Mouse (Mus musculus): ENCODE data around the gene Akap8l.

Akap8l gene

DNA sequence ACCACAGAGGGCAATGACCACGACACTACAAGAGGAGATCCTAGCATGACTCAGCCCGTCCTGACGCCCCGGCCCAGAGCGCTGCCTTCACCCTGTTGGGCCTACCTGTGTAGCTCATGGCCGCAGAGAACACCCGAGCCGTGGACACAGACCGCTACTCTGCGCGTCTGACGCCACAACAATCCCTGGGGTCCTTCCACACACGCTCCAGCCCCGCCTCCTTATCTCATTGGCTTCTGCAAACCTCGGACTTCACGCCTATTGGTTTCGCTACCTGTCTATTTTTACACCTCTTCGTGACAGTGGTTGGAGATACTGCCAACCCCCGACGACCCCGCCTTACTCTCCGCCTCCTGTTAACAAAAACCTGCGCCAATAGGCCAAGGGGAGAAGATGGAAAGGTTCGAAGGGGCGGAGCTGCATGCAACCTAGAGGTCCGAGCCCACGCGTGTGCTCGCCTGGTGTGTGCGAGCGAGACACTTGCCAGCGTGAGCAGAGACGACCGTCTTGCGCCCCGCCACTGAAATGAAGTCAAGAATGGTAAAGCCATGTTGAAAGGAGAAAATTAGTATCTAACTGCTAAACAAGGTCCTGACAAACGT, at the start of gene Akap8l:
Gene Akap8l, minus strand, starts transcription at position 226 of the 602 bp plus-strand sequence.
- DNase-seq (ENCODE audit: low spot score in 2 of 2) = peak; percentile 95 to 96

DNA sequence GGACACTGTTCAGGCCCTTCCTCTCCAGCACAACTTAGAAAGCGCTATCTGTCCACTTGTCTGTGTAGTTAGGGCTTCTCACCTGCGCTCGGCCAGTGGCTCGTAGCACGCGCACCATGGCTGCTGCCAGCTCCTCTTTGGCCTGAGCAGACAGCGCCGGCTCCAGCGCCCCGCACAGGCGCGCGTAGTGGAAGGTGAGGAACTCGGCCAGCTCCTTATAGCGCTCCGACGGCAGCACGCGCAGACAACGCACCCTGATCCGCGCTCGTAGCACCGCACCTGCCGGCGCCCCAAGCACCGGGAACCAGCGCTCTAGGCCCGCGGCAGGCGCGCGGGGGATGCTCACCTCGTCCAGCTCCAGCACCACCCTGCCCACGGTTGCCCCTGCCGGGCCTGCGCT, 45.9 kb upstream of the Akap8l start:
- DNase-seq (ENCODE audit: low spot score in 2 of 2) = no peak

DNA sequence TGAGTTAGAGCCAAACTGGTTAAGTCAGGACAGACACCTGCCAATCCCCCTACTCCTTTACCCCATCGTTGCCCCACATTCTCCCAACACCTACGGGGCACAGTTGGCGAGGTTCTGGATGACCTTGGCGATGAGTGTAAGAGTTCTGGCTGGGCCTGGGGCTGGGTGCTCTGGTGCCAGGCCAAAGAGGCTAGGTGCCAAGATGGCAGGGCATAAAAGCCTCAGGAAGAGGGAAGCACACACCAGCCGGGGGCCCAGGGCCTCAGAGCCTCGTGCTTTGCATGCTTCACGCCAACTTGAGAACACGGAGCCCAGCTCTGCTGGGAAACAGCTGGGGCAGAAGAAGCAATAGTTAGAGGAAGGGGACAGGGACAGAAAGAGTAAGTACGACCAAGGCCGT, 43.5 kb upstream of the Akap8l start:
- no peak for DNase-seq (ENCODE audit: low spot score in 2 of 2)

- peak; percentile 91 to 94 for DNase-seq (ENCODE audit: low spot score in 2 of 2)
Observed at GRCm38 (mm10) chr17:32389101-32389659, 38.8 kb upstream of the Akap8l start, which contains the start of gene Wiz. Gene Wiz (minus strand): TSS chr17:32389439.

DNA sequence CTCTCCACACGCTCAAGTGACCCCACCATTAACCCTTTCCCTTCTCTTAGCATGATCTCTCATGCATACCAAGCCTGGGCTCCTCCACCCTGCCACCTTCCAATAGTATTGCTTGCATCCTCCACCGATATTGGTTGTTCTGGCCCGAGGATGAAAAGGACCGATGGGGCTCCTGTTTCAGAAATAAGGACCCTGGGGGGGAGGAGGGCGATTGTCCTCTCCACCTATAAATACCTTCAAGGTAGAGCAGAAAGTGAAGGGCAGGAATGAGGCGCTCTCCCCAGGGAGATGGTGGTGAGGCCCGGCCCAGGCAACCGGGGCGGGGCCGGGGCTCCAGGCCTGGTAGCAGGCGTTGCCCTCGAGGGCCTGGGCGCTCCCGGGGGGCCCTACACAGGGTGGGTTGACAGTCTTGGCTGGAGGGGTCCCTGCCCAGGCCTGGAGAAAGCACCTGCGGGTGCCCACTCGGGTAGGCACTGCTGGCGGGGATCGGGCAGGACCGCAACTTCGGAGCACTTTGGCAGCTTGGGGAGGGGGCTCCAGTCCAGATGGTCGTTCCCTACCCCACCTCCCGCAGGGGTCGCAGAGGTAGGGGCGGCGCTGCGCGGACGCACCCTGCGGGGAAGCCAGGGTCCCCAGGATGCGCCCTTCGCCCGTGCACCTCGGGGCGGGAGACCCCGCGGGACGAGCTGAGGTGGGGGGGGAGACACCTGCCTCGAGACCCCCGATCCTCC, 38.1 kb upstream of the Akap8l start:
- DNase-seq (ENCODE audit: low spot score in 2 of 2) = peak in 1 of 2 experiments; percentile 32

DNA sequence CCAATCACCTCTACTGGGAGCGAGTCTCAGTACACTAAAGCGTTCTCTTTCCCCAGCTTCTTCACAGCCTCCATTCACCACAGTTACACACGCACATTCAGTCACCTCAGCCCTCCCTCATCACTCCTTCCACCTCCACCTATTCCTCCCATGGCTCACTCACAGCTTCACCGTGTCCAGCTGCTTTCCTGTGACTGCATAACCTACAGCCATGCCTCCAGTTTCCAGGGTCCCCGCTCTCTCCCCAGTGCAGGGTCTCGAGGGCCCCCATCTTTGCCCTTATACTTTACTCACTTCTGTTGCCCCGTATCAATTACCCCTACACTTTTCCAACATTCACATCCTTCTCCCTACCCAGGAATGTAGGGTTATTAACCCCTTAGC, 37.6 kb upstream of the Akap8l start:
- DNase-seq (ENCODE audit: low spot score in 2 of 2) = no peak

DNA sequence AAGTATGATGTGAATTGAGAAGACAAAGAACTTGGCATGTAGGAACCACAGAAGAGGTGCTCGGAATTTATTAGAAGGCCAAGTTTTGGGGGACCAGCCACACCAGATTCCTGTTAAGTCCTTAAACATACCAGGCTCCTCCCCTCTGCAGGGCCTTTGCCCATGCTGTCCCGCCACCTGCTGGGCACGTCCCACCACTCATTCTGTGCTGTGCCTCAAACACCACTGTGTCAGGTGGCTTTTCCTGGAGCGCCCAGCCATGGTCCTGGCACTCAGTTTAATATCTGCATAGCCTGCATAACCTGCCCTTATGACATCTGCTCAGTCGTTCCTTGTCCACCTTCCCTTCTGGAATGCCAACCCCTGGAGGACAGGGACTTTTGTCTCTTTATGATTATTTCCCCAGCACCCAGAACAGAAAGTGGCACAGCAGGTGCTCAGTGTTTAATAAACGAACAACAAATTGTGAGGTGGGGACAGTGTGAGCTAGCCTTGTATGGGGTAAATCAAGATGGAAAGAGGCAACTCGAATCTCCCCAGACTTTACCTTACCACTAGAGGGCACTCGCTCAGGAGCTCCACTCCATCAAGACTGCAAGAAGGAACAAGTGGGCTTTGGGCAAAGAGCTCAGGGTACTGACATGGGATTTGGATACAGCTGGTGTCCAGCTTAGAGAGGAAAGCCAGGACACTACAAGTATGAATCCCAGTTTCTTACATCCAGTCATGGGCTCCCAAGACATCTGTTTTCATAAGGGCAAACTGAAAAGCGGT, 36.4 kb upstream of the Akap8l start:
- peak in 1 of 2 experiments; percentile 41 for DNase-seq (ENCODE audit: low spot score in 2 of 2)

DNA sequence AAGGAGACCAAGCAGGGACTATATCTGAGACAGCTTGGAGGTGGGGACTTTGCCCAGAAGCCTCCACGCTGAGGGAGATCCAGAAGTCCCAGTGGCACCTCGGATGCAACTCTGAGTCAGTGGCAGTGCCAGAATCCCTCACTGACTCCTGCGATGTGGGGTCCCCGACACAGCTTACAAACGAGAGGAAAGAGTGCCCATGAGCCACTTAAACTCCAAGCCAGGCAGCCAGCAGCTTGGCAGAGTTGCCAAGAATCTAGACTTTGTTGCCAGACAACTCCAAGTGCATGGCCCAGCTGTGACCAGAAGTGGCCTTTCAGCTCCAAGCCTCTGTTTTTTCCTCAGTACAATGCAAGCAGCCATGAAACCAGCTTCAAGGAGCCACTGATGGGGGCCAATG, 33.3 kb upstream of the Akap8l start:
- no peak for DNase-seq (ENCODE audit: low spot score in 2 of 2)

- DNase-seq (ENCODE audit: low spot score in 2 of 2) = peak in 1 of 2 experiments; percentile 51
Observed at GRCm38 (mm10) chr17:32382576-32382975, 32.2 kb upstream of the Akap8l start.

GRCm38 (mm10) chr17:32378786-32379185, 28.4 kb upstream of the Akap8l start:
- no peak for DNase-seq (ENCODE audit: low spot score in 2 of 2)

DNA sequence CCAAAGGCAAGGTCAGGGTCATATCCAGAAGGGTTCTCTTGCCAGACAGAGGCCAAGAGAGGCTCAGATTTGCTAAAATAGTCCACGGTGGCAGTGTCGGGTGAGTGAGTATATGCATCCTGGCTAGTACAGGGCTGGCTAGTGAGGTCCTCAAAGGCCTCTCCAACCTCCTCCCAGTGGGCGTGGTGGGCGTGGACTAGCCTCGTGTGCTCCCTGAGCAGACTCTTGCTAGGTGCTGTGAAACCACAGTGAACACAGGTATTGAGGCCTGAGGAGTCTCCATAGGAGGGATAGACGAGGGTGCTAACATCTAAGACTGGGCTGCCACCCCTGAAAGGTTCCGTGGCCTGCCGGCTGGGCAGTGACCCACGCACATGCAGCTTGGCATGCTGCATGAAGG, 26.7 kb upstream of the Akap8l start:
- DNase-seq (ENCODE audit: low spot score in 2 of 2) = no peak

- no peak for DNase-seq (ENCODE audit: low spot score in 2 of 2)
Observed at GRCm38 (mm10) chr17:32376475-32376874, 26.1 kb upstream of the Akap8l start.

GRCm38 (mm10) chr17:32368991-32369578, 18.7 kb upstream of the Akap8l start:
- no peak for DNase-seq (ENCODE audit: low spot score in 2 of 2)

GRCm38 (mm10) chr17:32367706-32368105, 17.3 kb upstream of the Akap8l start:
- DNase-seq (ENCODE audit: low spot score in 2 of 2) = no peak

DNA sequence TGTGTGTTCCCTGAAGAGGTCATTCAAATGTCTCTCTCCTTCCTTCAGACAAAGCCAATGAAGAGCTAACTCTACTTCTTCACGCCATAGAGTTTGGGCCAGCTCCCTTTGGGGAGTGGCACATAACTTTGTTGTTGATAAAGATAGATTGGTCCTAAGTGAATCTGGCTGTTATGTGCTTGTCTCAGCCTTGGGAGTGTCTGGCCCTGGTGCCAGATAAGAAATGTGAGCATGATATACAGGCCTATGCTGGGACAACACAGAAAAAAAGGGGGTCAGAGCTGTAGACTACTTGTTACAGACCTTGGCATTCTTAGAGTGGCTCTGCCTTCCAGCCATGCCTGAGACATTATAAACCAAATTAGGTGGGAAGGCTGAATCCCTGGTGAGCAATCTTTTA, 14.9 kb upstream of the Akap8l start:
- DNase-seq (ENCODE audit: low spot score in 2 of 2) = no peak

DNA sequence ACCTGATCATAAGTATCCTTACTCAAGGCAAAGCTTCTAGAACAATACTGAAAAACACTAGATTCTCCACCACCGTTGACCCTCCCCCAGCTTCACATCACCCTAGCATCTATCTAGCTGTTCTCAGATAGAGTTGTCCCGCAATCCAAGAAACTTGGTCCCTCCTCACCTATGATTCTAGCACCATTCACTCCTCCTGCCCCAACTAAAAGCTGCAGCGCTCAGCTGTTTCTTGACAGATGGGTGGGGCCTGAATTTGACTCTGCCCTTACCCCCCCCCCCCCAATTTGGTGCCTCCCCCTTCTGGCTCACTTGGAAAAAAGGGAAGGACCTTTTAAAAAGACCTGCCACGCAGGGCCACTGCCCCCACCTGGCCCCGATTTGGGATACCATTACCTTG, 14.4 kb upstream of the Akap8l start:
- DNase-seq (ENCODE audit: low spot score in 2 of 2) = no peak

- peak; percentile 79 to 86 for DNase-seq (ENCODE audit: low spot score in 2 of 2)
Observed at GRCm38 (mm10) chr17:32364331-32364730, 13.9 kb upstream of the Akap8l start.

- no peak for DNase-seq (ENCODE audit: low spot score in 2 of 2)
Observed at GRCm38 (mm10) chr17:32363821-32364301, 13.5 kb upstream of the Akap8l start.

- DNase-seq (ENCODE audit: low spot score in 2 of 2) = no peak
Observed at GRCm38 (mm10) chr17:32362686-32363085, 12.3 kb upstream of the Akap8l start.

DNA sequence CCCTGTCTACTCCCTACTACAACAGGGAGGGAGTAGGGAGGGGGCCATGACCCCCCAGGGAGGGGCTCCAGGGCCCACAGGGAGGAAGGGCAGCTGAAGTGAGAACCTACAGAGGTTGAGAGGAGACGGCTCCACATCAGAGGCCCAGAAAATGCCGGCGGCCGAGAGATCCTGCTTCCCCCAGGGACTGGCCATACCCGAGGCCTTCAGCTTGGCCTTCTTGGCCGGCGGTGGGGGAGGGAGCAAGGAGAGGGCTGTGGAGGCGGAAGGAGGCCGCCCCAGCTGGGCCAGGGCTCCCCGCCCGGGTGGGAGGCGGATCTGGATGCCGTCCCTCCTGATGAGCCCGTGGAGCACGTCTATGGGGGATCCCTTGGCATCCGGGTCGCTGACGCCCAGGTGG, 9.5 kb upstream of the Akap8l start:
- DNase-seq (ENCODE audit: low spot score in 2 of 2) = no peak

DNA sequence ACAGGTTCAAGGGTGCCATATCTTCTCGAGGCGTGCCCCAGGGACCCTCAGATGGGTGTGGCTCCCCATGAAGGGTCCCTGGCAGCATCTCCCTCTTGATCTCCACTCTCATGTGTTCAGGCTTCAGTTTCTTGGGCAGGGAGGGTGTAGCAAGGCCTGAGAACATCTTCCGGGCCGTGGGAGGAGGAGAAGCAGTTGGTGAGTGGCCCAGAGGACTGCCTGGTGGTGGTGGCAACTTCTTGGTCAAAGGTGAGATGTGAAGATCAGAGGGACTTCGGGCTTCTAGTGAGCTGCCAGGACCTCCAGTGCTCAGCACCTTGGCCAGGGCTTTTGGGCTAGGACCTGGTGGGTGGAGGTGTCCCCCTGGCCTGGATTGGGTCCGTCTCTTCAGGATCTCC, 8.5 kb upstream of the Akap8l start:
- DNase-seq (ENCODE audit: low spot score in 2 of 2) = no peak

All from urinary bladder, postnatal 36 days (tissue).